26 mouse cellular contexts compared by ENCODE assay signal in the genomic region with DNA sequence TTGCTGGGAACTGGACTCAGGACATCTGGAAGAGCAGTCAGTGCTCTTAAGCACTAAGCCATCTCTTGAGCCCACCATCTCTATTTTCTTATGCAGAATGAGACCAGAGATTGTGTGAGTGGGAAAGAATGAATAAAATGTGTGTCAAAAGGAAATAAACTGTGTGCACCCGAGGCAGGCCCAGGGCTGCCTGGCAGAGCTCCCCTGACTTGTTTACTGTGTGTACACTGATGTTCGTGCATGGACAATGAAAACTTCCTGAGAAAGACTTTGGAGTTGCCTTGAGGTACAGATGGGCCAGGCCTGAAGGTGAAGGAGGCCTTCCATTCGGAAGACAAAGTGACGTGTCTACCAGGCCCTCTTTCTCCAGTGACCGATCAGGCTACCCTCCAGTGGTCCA. TPM values are rescaled to one million over a fixed set of nuclear protein-coding genes. Genes with fewer than 3 reads are reported as not detected.
DNase-seq lines count a peak whose midpoint lies in the region; ATAC-seq and TF ChIP-seq lines count a peak whose summit lies in the region.
"Had no signal": no experiment of that assay in that cellular context is flagged by ENCODE, and none has a peak within 500 bp of the region (broad histone marks: within the 10 kb centered on the region; RNA-seq: fewer than 3 reads in every experiment).

No protein-coding gene starts in this region.

- H3K36me3 ChIP-seq in kidney, postnatal 0 days (ENCODE audit: insufficient read depth, low read length) = no peaks in the 10 kb centered on the region
- H3K36me3 ChIP-seq in kidney, embryonic 16.5 days (ENCODE audit: insufficient read depth, low read length) = no peaks in the 10 kb centered on the region
- H3K36me3 ChIP-seq in lung, embryonic 14.5 days (ENCODE audit: insufficient read depth) = no peaks in the 10 kb centered on the region
- H3K36me3 ChIP-seq: embryonic facial prominence, embryonic 10.5 days; embryonic facial prominence, embryonic 12.5 days; forebrain, embryonic 15.5 days; G1E had no signal

- no peaks in the 10 kb centered on the region for H3K9me3 ChIP-seq in kidney, postnatal 0 days (replicated peaks; ENCODE audit: low read length)
- no peaks in the 10 kb centered on the region for H3K9me3 ChIP-seq in kidney, embryonic 16.5 days (ENCODE audit: low read length)
- no peaks in the 10 kb centered on the region for H3K9me3 ChIP-seq in lung, embryonic 14.5 days (ENCODE audit: low read depth, low read length)
- H3K9me3 ChIP-seq: embryonic facial prominence, embryonic 10.5 days; embryonic facial prominence, embryonic 12.5 days; forebrain, embryonic 13.5 days; forebrain, embryonic 15.5 days; G1E had no signal

- no peak overlapping the region for H3K4me2 ChIP-seq in kidney, postnatal 0 days (ENCODE audit: low read length)
- H3K4me2 ChIP-seq in kidney, embryonic 16.5 days (replicated peaks; ENCODE audit: low read depth, low read length) = no peak overlapping the region
- no peak overlapping the region for H3K4me2 ChIP-seq in lung, embryonic 14.5 days
- H3K4me2 ChIP-seq: embryonic facial prominence, embryonic 12.5 days; forebrain, embryonic 13.5 days; forebrain, embryonic 15.5 days had no signal

- WGBS in kidney, postnatal 0 days = 85% methylated on average over 5 of the region's 5 CpGs
- 85% methylated on average over 5 of the region's 5 CpGs for WGBS in kidney, embryonic 16.5 days
- WGBS in lung, embryonic 14.5 days = 77% methylated on average over 5 of the region's 5 CpGs

- no peak overlapping the region for H3K9ac ChIP-seq in kidney, postnatal 0 days (ENCODE audit: low read depth, low read length)
- no peak overlapping the region for H3K9ac ChIP-seq in kidney, embryonic 16.5 days (replicated peaks; ENCODE audit: low read length)
- no peak overlapping the region for H3K9ac ChIP-seq in lung, embryonic 14.5 days
- H3K9ac ChIP-seq: embryonic facial prominence, embryonic 12.5 days; forebrain, embryonic 13.5 days; forebrain, embryonic 15.5 days had no signal

- H3K27me3 ChIP-seq in kidney, postnatal 0 days (ENCODE audit: insufficient read depth, low read length) = no peaks in the 10 kb centered on the region
- H3K27me3 ChIP-seq in kidney, embryonic 16.5 days (ENCODE audit: insufficient read depth, low read length) = no peaks in the 10 kb centered on the region
- H3K27me3 ChIP-seq in lung, embryonic 14.5 days (ENCODE audit: insufficient read depth, low read length) = no peaks in the 10 kb centered on the region
- H3K27me3 ChIP-seq: CH12.LX; embryonic facial prominence, embryonic 12.5 days; forebrain, embryonic 15.5 days; Patski had no signal

- no peaks in the 10 kb centered on the region for H3K4me1 ChIP-seq in kidney, postnatal 0 days (replicated peaks; ENCODE audit: insufficient read depth, low read length)
- H3K4me1 ChIP-seq in kidney, embryonic 16.5 days (ENCODE audit: insufficient read depth, low read length) = no peaks in the 10 kb centered on the region
- H3K4me1 ChIP-seq in lung, embryonic 14.5 days (ENCODE audit: insufficient read depth) = no peaks in the 10 kb centered on the region
- H3K4me1 ChIP-seq: embryonic facial prominence, embryonic 12.5 days; forebrain, embryonic 13.5 days; forebrain, embryonic 15.5 days had no signal

- ATAC-seq in kidney, postnatal 0 days (replicated peaks; ENCODE audit: low FRiP score, low read depth) = no peak
- no peak for ATAC-seq in kidney, embryonic 16.5 days (ENCODE audit: low FRiP score, low TSS enrichment)
- ATAC-seq in lung, embryonic 14.5 days (ENCODE audit: insufficient read depth) = no peak
- ATAC-seq: activated CD4-positive, CD25-positive, alpha-beta regulatory T cell, adult 4 months; CD4-positive, CD25-positive, alpha-beta regulatory T cell, adult 4 months; forebrain, embryonic 13.5 days; forebrain, embryonic 15.5 days; Patski had no signal

- peak; percentile 51 for DNase-seq in heart, adult 11 months
- no peak for DNase-seq in heart, postnatal 14 days
- DNase-seq in kidney, postnatal 0 days (ENCODE audit: low spot score) = no peak
- DNase-seq in lung, embryonic 14.5 days = no peak
- no peak for DNase-seq in lung, adult 18-20 months
- DNase-seq: adrenal gland, adult 8-10 months; adrenal gland, postnatal 14 days; adrenal gland, postnatal 36 days; B cell, adult 2 months; cerebellum, adult 11-12 months; cerebellum, adult 2 months; cerebellum, adult 9-10 months; cerebellum, postnatal 10 days; cerebellum, postnatal 25 days had no signal

- no peak overlapping the region for H3K27ac ChIP-seq in kidney, postnatal 0 days
- no peak overlapping the region for H3K27ac ChIP-seq in kidney, embryonic 16.5 days (ENCODE audit: low read length)
- no peak overlapping the region for H3K27ac ChIP-seq in lung, embryonic 14.5 days (ENCODE audit: low read depth)
- H3K27ac ChIP-seq: embryonic facial prominence, embryonic 10.5 days; embryonic facial prominence, embryonic 12.5 days; forebrain, embryonic 13.5 days; forebrain, embryonic 15.5 days had no signal

- intact Hi-C loops in heart, postnatal 14 days (cut with DNase I) = no loop called here

- H3K4me3 ChIP-seq in kidney, postnatal 0 days (replicated peaks; ENCODE audit: low read depth, low read length) = no peak overlapping the region
- no peak overlapping the region for H3K4me3 ChIP-seq in kidney, embryonic 16.5 days (ENCODE audit: low read length)
- H3K4me3 ChIP-seq in lung, embryonic 14.5 days (ENCODE audit: low read depth, low read length) = no peak overlapping the region
- H3K4me3 ChIP-seq: embryonic facial prominence, embryonic 10.5 days; embryonic facial prominence, embryonic 12.5 days; forebrain, embryonic 13.5 days; forebrain, embryonic 15.5 days had no signal

- 0 out of 2 replicates have a peak, but pooled peaks have one; percentile 15 for TF ChIP-seq CTCF in kidney, postnatal 0 days (IDR thresholded peaks at IDR 0.05; ENCODE audit: low read depth)
- peak; percentile 1; the same call in 1 of the 2 replicates for TF ChIP-seq CTCF in lung, embryonic 14.5 days (IDR thresholded peaks at IDR 0.05; ENCODE audit: low read depth)

RNA-seq across cellular contexts. Expression of a gene that starts 6.1 kb away (rescaled TPM):
- 10 to 100 TPM; 16.0 to 19.2 TPM for total RNA-seq in heart, postnatal 14 days (2021)
- polyA plus RNA-seq in kidney, postnatal 0 days (2015; fragmentation: Nextera tagmentation; extraction: Ambion mirVana) = 4.9 and 5.0 TPM in 2 replicates
- polyA plus RNA-seq in kidney, embryonic 16.5 days (2015; fragmentation: Nextera tagmentation; extraction: Ambion mirVana) = 6.0 and 9.0 TPM in 2 replicates
- polyA plus RNA-seq in lung, embryonic 14.5 days (2014; fragmentation: Nextera tagmentation; extraction: Ambion mirVana) = 6.4 and 7.5 TPM in 2 replicates
- total RNA-seq: CH12.LX had no signal
- polyA plus RNA-seq: G1E had no signal

RNA-seq across cellular contexts. Expression of a gene that starts 36.2 kb away (rescaled TPM):
- under 1 TPM in 1 of 2 experiments, not detected in 1; 0.55 TPM for total RNA-seq in heart, postnatal 14 days (2021)
- 0.28 and 0.33 TPM in 2 replicates for polyA plus RNA-seq in kidney, postnatal 0 days (2015; fragmentation: Nextera tagmentation; extraction: Ambion mirVana)
- polyA plus RNA-seq in kidney, embryonic 16.5 days (2015; fragmentation: Nextera tagmentation; extraction: Ambion mirVana) = 0.24 and 0.35 TPM in 2 replicates
- polyA plus RNA-seq in lung, embryonic 14.5 days (2014; fragmentation: Nextera tagmentation; extraction: Ambion mirVana) = not detected in 2 replicates
- total RNA-seq: adrenal gland, adult 18-20 months; adrenal gland, adult 8-10 months; adrenal gland, postnatal 14 days; adrenal gland, postnatal 36 days; CH12.LX; G1E had no signal
- polyA plus RNA-seq: activated CD4-positive, CD25-positive, alpha-beta regulatory T cell, adult 4 months; CD4-positive, CD25-positive, alpha-beta regulatory T cell, adult 4 months; embryonic facial prominence, embryonic 10.5 days; embryonic facial prominence, embryonic 12.5 days; forebrain, embryonic 11.5 days; forebrain, embryonic 13.5 days; forebrain, embryonic 15.5 days; G1E had no signal
